Comparison of ENCODE assay signal across 9 mouse cellular contexts in genomic region chr11:51502431-51502851, GRCm38 (mm10).
A peak's percentile ranks its signal among the peaks of the same experiment; 100 is the strongest.
DNase-seq lines count a peak whose midpoint lies in the region; ATAC-seq and TF ChIP-seq lines count a peak whose summit lies in the region.
"Had no signal": no experiment of that assay in that cellular context is flagged by ENCODE, and none has a peak within 500 bp of the region (broad histone marks: within the 10 kb centered on the region; RNA-seq: fewer than 3 reads in every experiment).

No protein-coding gene starts in this region.

- H3K4me3 ChIP-seq in liver, postnatal 0 days (ENCODE audit: low read depth, low read length): no peak overlapping the region
- H3K4me3 ChIP-seq: hindbrain, embryonic 15.5 days had no signal

- H3K4me1 ChIP-seq in liver, postnatal 0 days (ENCODE audit: insufficient read depth): no peaks in the 10 kb centered on the region
- H3K4me1 ChIP-seq: hindbrain, embryonic 15.5 days had no signal

- no peak overlapping the region for H3K27ac ChIP-seq in liver, postnatal 0 days (ENCODE audit: low read depth)
- H3K27ac ChIP-seq: hindbrain, embryonic 15.5 days had no signal

- intact Hi-C loops in left cerebral cortex, postnatal 4 days (cut with DNase I): no loop called here
- intact Hi-C loops in left cerebral cortex, postnatal 14 days (cut with DNase I): no loop called here

- H3K36me3 ChIP-seq in liver, postnatal 0 days (replicated peaks; ENCODE audit: insufficient read depth, low read length): no peaks in the 10 kb centered on the region
- H3K36me3 ChIP-seq: hindbrain, embryonic 15.5 days had no signal

- 70% methylated on average over 10 of the region's 10 CpGs for WGBS in liver, postnatal 0 days (ENCODE audit: insufficient replicate concordance)

- H3K4me2 ChIP-seq in liver, postnatal 0 days (ENCODE audit: low read depth, low read length): no peak overlapping the region
- H3K4me2 ChIP-seq: hindbrain, embryonic 15.5 days had no signal

- DNase-seq in left cerebral cortex, adult 11 months (ENCODE audit: low spot score): peak; percentile 39
- DNase-seq in left cerebral cortex, postnatal 4 days: no peak
- peak; percentile 37 to 48 for DNase-seq in frontal cortex, postnatal 14 days (ENCODE audit: low spot score in 2 of 2)
- DNase-seq in left cerebral cortex, postnatal 14 days (ENCODE audit: low spot score in 2 of 2): peak; percentile 70 to 73
- DNase-seq in right cerebral cortex, postnatal 36 days (ENCODE audit: low spot score in 2 of 2): peak; percentile 63 to 74
- no peak for DNase-seq in Muller cell, postnatal 12 days (ENCODE audit: inconsistent ontology term)
- DNase-seq in liver, postnatal 0 days: no peak
- DNase-seq: adrenal gland, adult 8-10 months had no signal

- no peak overlapping the region for H3K9ac ChIP-seq in liver, postnatal 0 days (replicated peaks)
- H3K9ac ChIP-seq: hindbrain, embryonic 15.5 days had no signal

- no peak for TF ChIP-seq CTCF in liver, postnatal 0 days (IDR thresholded peaks at IDR 0.05; ENCODE audit: low read depth)

- TF ChIP-seq EP300 in liver, postnatal 0 days (IDR thresholded peaks at IDR 0.05; ENCODE audit: low read depth): no peak

- no peaks in the 10 kb centered on the region for H3K9me3 ChIP-seq in liver, postnatal 0 days (ENCODE audit: low read length)
- H3K9me3 ChIP-seq: hindbrain, embryonic 15.5 days had no signal

- ATAC-seq in liver, postnatal 0 days: no peak

- H3K27me3 ChIP-seq in liver, postnatal 0 days (ENCODE audit: insufficient read depth, low read length): no peaks in the 10 kb centered on the region
- H3K27me3 ChIP-seq: hindbrain, embryonic 15.5 days had no signal

Comparison
In these comparisons a context has a peak if more than half of its experiments do, and no peak if none do; other contexts are left out.
1. DNase-seq: peak in left cerebral cortex, adult 11 months (single experiment), frontal cortex, postnatal 14 days (2 of 2), left cerebral cortex, postnatal 14 days (2 of 2) and right cerebral cortex, postnatal 36 days (2 of 2); none in left cerebral cortex, postnatal 4 days (single experiment), Muller cell, postnatal 12 days (single experiment) and liver, postnatal 0 days (single experiment).